Mouse (Mus musculus) stomach, postnatal 0 days (tissue): ENCODE data around the gene Procr.

Experiments
- CTCF ChIP-seq: IDR thresholded peaks from 2 replicates; pipeline ENCODE4 v1.5.1; 2016; ENCODE audit warnings: antibody characterized with exemption, low read depth, mild to moderate bottlenecking, moderate library complexity
- EP300 ChIP-seq: optimal IDR thresholded peaks from 2 replicates; pipeline ENCODE3; 2016; ENCODE audit warnings: antibody characterized with exemption

DNA sequence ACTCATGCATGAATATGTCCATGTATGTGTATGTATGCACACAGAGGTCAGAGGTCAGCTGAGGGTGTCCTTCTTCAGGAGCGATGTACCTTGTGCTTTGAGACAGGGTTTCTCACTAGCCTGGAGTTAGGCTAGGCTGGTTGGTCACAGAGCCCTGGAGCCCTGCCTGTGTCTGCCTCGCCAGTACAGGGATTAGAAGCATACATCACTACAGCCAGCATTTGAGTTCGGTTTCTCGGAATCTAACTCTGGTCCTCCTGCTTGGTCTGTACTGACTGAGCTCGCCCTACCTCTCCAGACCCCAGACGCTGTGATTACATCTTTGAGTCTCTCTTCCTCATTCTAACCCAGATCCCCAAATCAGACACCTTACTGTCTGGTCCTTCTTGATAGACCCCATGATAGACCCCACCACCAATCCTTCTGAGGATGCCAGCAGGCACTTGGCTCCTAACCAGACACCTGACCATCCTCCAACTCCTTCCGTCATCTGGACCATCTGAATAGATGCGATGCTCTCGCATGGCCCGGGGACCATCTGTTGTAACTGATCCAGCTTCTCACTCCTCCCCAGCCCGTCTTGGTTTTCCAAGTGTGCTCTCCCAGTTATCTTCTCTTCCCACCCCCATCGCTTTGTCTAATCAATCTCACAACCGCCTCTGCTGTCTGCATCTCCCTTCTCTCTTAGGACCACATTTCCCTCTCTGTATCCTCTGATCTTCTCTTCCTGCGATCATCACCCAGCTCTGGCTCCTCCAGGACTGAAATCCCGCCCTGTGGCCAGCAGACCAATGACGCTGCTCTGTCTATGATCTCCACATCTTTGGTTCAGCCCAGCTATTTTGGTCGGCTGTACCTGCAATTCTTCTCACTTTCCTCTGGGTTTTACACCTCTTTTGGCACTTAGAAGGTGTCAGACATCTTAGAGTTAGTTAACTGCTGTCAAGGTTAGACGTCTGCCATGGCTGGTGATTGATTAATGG lies 37.3 kb downstream of the Procr start:
- TF ChIP-seq CTCF (no peak), EP300 (no peak)
